Mouse (Mus musculus): ENCODE results near the gene Lrrc2. TPM values are rescaled to one million over a fixed set of nuclear protein-coding genes. Genes with fewer than 3 reads are reported as not detected.

Lrrc2 gene
- total RNA-seq, 2 experiments from 2014 or later: 1.8 to 2.3 TPM

Small RNA genes within 50 kb of the gene (microRNA-seq; reads per million reads assigned to microRNA genes)
- 0 reads per million in 2 experiments for gene Gm24269

Other genes starting within 250 kb of the Lrrc2 start
- gene Myl3, start 209.7 kb upstream of the Lrrc2 start, total RNA-seq (2021): under 1 TPM in 1 of 2 experiments, not detected in 1; 0.39 TPM
- gene Pth1r, start 204.4 kb upstream of the Lrrc2 start, total RNA-seq (2021): 1 to 10 TPM; 5.5 to 6.4 TPM
- not detected for gene Prss42, start 153.4 kb upstream of the Lrrc2 start, total RNA-seq (2021)
- gene Prss44, start 137.6 kb upstream of the Lrrc2 start, total RNA-seq (2021): not detected
- under 1 TPM; 0.30 to 0.52 TPM for gene Prss43, start 124.9 kb upstream of the Lrrc2 start, total RNA-seq (2021)
- gene Prss45, start 117.0 kb upstream of the Lrrc2 start, total RNA-seq (2021): under 1 TPM; 0.44 to 0.61 TPM
- gene Prss46, start 107.0 kb upstream of the Lrrc2 start, total RNA-seq (2021): under 1 TPM in 1 of 2 experiments, not detected in 1; 0.22 TPM
- under 1 TPM; 0.54 to 0.80 TPM for gene Prss50, start 93.6 kb upstream of the Lrrc2 start, total RNA-seq (2021)
- 10 to 100 TPM in 1 of 2 experiments, 1 to 10 TPM in 1; 8.6 to 17.6 TPM for gene Als2cl, start 71.7 kb upstream of the Lrrc2 start, total RNA-seq (2021)
- 1 to 10 TPM; 1.5 to 1.7 TPM for gene Tmie, start 71.4 kb upstream of the Lrrc2 start, total RNA-seq (2021)
- not detected for gene Fam240a, start 34.7 kb upstream of the Lrrc2 start, total RNA-seq (2021)
- under 1 TPM; 0.23 to 0.66 TPM for gene Tdgf1, start 5.4 kb upstream of the Lrrc2 start, total RNA-seq (2021)
- gene Rtp3, start 39.0 kb downstream of the Lrrc2 start, total RNA-seq (2021): under 1 TPM; 0.10 to 0.26 TPM
- under 1 TPM in 1 of 2 experiments, not detected in 1; 0.34 TPM for gene Ltf, start 67.7 kb downstream of the Lrrc2 start, total RNA-seq (2021)
- 1 to 10 TPM in 1 of 2 experiments, under 1 TPM in 1; 0.89 to 1.0 TPM for gene Ccrl2, start 106.0 kb downstream of the Lrrc2 start, total RNA-seq (2021)
- 10 to 100 TPM; 29.7 to 37.0 TPM for gene Lrrfip2, start 166.0 kb downstream of the Lrrc2 start, total RNA-seq (2021)